Mouse (Mus musculus): ENCODE data around the gene Nup205. TPM values are rescaled to one million over a fixed set of nuclear protein-coding genes. Genes with fewer than 3 reads are reported as not detected.

The Nup205 gene
- polyA plus RNA-seq, 1 experiment = 52.4 TPM

DNA sequence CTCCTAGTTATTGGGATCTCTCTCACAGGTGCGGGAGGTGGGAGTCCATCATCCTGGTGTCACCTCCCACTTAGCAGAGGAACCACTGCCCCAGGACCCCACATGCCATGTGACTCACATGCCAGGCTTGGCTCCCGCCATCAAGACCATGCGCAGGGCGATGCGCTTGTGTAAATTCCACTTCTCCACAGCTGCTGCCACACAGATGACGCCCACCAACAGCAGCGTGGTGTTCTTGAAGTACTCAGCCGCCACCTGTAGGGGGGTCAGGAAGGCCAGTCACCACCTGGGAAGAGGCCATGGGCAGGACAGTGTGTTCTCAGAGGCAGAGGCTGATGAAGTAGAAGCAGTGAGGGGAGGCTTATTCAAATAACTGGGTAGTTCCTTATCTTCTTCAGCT lies 112.5 kb downstream of the Nup205 start:
- TF ChIP-seq CTCF (IDR thresholded peaks at IDR 0.05; ENCODE audit: borderline replicate concordance, extremely low read depth, insufficient read depth, insufficient read length) = no peak
- no peak for TF ChIP-seq POLR2A (IDR thresholded peaks at IDR 0.05; ENCODE audit: borderline replicate concordance, extremely low read depth, insufficient read depth, insufficient read length, poor library complexity, severe bottlenecking)
- no peak for DNase-seq (ENCODE audit: low read depth)

DNA sequence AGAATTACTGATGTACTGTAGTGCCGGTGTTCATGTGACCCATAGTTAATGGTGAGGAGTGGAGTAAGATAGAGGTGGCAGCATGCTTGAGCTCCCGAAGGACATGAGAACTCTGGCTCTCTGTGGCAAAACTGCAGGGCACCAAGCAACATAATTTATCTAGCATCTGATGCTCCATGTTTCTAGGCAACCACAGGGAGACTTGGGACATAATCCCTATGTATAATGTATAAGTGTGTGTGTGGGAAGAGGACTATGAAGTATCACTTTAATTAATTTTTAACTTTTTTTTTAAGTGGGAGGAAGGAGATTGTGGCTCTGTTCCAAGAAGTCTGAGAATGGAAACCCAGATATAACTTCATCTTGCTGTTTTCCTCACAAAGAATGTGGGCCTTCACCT lies 117.7 kb downstream of the Nup205 start:
- no peak for TF ChIP-seq POLR2A (IDR thresholded peaks at IDR 0.05; ENCODE audit: borderline replicate concordance, extremely low read depth, insufficient read depth, insufficient read length, poor library complexity, severe bottlenecking)
- TF ChIP-seq CTCF (IDR thresholded peaks at IDR 0.05; ENCODE audit: borderline replicate concordance, extremely low read depth, insufficient read depth, insufficient read length) = no peak
- DNase-seq (ENCODE audit: low read depth) = peak; percentile 23

DNA sequence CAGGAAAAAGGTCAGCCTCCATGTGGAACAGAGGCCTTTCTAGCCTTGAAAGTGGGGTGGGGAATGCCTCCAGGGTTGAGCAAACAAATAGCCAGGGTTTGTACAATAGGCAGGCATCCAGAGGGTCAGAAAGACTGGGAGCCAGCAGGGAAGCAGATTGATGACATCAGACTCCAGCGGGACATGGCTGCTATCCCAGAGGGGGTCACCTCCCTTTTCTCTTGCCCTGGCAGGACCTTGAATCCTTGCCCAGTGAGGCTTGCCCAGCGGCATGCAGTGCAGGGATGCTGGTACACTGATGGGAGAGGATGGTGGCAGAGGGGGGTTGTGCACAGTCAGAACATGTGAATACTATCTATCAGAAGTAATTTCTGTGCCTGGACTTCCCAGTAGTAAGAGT lies 119.8 kb downstream of the Nup205 start:
- peak; percentile 61 for DNase-seq (ENCODE audit: low read depth)
- no peak for TF ChIP-seq CTCF (IDR thresholded peaks at IDR 0.05; ENCODE audit: borderline replicate concordance, extremely low read depth, insufficient read depth, insufficient read length)
- TF ChIP-seq POLR2A (IDR thresholded peaks at IDR 0.05; ENCODE audit: borderline replicate concordance, extremely low read depth, insufficient read depth, insufficient read length, poor library complexity, severe bottlenecking) = no peak

Other genes starting within 250 kb of the Nup205 start
- gene Slc23a4, start 189.0 kb upstream of the Nup205 start, polyA plus RNA-seq (2012; rRNA removed) = 1.7 and 2.0 TPM in 2 replicates
- gene Cnot4, start 43.7 kb upstream of the Nup205 start, polyA plus RNA-seq (2012; rRNA removed) = 23.8 and 26.3 TPM in 2 replicates
- gene Slc13a4, start 130.7 kb downstream of the Nup205 start, polyA plus RNA-seq (2012; rRNA removed) = 2.1 and 3.8 TPM in 2 replicates
- 0.11 and 0.16 TPM in 2 replicates for gene Fam180a, start 148.7 kb downstream of the Nup205 start, polyA plus RNA-seq (2012; rRNA removed)

Measured in brain, embryonic 14.5 days (tissue).